Mouse (Mus musculus): Measurements from ENCODE around the gene Pltp. TPM values are rescaled to one million over a fixed set of nuclear protein-coding genes. Genes with fewer than 3 reads are reported as not detected.
A peak's percentile ranks its signal among the peaks of the same experiment; 100 is the strongest.

Pltp gene
- polyA plus RNA-seq, 1 experiment, result 55.9 TPM

DNA sequence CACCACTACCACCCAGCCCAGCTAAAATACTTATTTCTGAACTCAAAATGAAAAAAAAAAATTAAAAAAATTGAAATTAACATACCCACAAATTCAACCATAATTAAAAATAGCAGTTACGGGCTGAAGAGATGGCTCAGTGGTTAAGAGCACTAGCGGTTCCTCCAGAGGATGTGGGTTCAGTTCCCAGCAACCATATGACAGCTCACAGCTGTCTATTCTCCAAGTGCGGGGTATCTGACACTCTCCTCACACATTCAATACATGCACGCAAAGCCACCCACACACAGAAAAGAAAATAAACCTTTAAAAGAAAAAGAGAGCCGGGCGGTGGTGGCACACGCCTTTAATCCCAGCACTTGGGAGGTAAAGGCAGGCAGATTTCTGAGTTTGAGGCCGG lies 7.5 kb downstream of the Pltp start:
- Histone ChIP-seq H3K36me3 (ENCODE audit: control insufficient read depth, insufficient read depth, low read length, poor library complexity, severe bottlenecking) (peaks cover 28% of the 10 kb centered on the region), H3K27ac (ENCODE audit: insufficient read depth, low read length) (no peak overlapping the region), H3K4me1 (ENCODE audit: control insufficient read depth, insufficient read depth, low read length) (no peaks in the 10 kb centered on the region), H3K9me3 (replicated peaks; ENCODE audit: control insufficient read depth, insufficient read depth, low read length, poor library complexity, severe bottlenecking) (no peaks in the 10 kb centered on the region), H3K27me3 (ENCODE audit: control insufficient read depth, insufficient read depth, low read length, poor library complexity, severe bottlenecking) (no peaks in the 10 kb centered on the region), H3K4me3 (ENCODE audit: low read depth, low read length) (no peak overlapping the region), H3K9ac (ENCODE audit: low read depth, poor library complexity, severe bottlenecking) (no peak overlapping the region)
- no peak for TF ChIP-seq POLR2A (IDR thresholded peaks at IDR 0.05; ENCODE audit: insufficient read depth, low read length)
- TF ChIP-seq EP300 (IDR thresholded peaks at IDR 0.05; ENCODE audit: insufficient read depth, low read depth, low read length), result no peak
- no peak for TF ChIP-seq CTCF (IDR thresholded peaks at IDR 0.05; ENCODE audit: low read depth, low read length)

DNA sequence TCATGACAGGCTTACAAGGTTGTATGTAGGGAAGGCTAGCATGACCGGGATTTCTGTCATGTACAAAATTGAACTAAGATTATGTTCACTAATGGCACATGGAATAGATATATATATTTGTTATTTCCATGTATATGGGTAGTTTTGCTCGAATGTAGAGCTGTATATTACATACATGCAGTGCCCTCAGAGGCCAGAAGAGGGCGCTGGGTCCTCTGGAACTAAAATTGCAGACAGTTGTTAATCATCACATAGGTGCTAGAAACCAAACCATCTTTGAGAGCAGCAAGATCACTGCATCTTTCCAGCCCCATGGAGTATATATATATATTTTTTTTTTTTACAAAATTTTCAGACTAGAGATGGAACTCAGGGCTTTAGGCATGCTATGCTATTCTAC lies 11.7 kb downstream of the Pltp start:
- TF ChIP-seq POLR2A (IDR thresholded peaks at IDR 0.05; ENCODE audit: insufficient read depth, low read length) (no peak), CTCF (IDR thresholded peaks at IDR 0.05; ENCODE audit: low read depth, low read length) (peak; percentile 46)
- H3K27ac ChIP-seq (ENCODE audit: insufficient read depth, low read length), result no peak overlapping the region
- H3K4me3 ChIP-seq (ENCODE audit: low read depth, low read length), result no peak overlapping the region
- peaks cover 5% of the 10 kb centered on the region for H3K36me3 ChIP-seq (ENCODE audit: control insufficient read depth, insufficient read depth, low read length, poor library complexity, severe bottlenecking)
- no peaks in the 10 kb centered on the region for H3K27me3 ChIP-seq (ENCODE audit: control insufficient read depth, insufficient read depth, low read length, poor library complexity, severe bottlenecking)
- no peak overlapping the region for H3K9ac ChIP-seq (ENCODE audit: low read depth, poor library complexity, severe bottlenecking)
- no peaks in the 10 kb centered on the region for H3K9me3 ChIP-seq (replicated peaks; ENCODE audit: control insufficient read depth, insufficient read depth, low read length, poor library complexity, severe bottlenecking)
- no peaks in the 10 kb centered on the region for H3K4me1 ChIP-seq (ENCODE audit: control insufficient read depth, insufficient read depth, low read length)

DNA sequence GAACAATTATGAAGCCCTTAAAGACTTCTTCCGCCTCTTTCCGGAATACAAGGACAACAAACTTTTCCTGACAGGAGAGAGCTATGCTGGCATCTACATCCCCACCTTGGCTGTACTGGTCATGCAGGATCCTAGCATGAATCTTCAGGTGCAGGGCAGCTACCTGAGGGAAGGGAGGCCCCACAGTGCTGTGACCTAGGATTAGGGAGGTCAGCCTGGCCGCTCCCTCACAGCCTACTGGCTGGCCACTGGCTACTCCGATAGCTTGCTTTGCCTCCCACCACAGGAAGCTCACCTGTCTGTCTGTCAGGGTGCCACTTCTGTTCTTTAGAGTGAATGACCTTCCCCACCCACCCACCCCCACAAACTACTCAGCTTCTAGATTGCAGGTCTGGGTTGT lies 22.3 kb downstream of the Pltp start:
- Histone ChIP-seq H3K9me3 (replicated peaks; ENCODE audit: control insufficient read depth, insufficient read depth, low read length, poor library complexity, severe bottlenecking) (no peaks in the 10 kb centered on the region), H3K27ac (ENCODE audit: insufficient read depth, low read length) (no peak overlapping the region), H3K36me3 (ENCODE audit: control insufficient read depth, insufficient read depth, low read length, poor library complexity, severe bottlenecking) (peaks cover 26% of the 10 kb centered on the region), H3K4me1 (ENCODE audit: control insufficient read depth, insufficient read depth, low read length) (no peaks in the 10 kb centered on the region), H3K4me3 (ENCODE audit: low read depth, low read length) (peak overlapping the region; percentile 23; the same call in 1 of the 2 replicates), H3K9ac (ENCODE audit: low read depth, poor library complexity, severe bottlenecking) (no peak overlapping the region), H3K27me3 (ENCODE audit: control insufficient read depth, insufficient read depth, low read length, poor library complexity, severe bottlenecking) (no peaks in the 10 kb centered on the region)
- no peak for TF ChIP-seq EP300 (IDR thresholded peaks at IDR 0.05; ENCODE audit: insufficient read depth, low read depth, low read length)
- no peak for TF ChIP-seq CTCF (IDR thresholded peaks at IDR 0.05; ENCODE audit: low read depth, low read length)
- no peak for TF ChIP-seq POLR2A (IDR thresholded peaks at IDR 0.05; ENCODE audit: insufficient read depth, low read length)

DNA sequence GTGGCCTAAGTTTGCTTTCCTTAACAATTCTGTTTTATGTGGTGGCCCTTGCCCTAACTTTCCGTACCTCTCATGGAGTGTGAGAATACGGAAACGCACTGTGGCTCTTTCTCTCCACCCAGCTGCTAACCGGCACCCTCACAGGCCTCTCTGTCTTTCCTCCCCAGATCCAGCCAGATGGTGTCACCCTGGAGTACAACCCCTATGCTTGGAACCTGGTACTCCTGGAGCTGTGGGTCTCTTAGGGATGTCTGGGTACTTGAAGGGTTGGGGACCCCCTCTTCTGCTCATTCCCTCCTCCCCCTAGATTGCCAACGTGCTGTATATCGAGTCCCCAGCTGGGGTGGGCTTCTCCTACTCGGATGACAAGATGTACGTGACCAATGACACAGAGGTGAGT lies 23.0 kb downstream of the Pltp start:
- Histone ChIP-seq H3K4me3 (ENCODE audit: low read depth, low read length) (peak overlapping the region; percentile 84), H3K36me3 (ENCODE audit: control insufficient read depth, insufficient read depth, low read length, poor library complexity, severe bottlenecking) (peaks cover 23% of the 10 kb centered on the region), H3K27me3 (ENCODE audit: control insufficient read depth, insufficient read depth, low read length, poor library complexity, severe bottlenecking) (no peaks in the 10 kb centered on the region), H3K27ac (ENCODE audit: insufficient read depth, low read length) (no peak overlapping the region), H3K4me1 (ENCODE audit: control insufficient read depth, insufficient read depth, low read length) (no peaks in the 10 kb centered on the region), H3K9me3 (replicated peaks; ENCODE audit: control insufficient read depth, insufficient read depth, low read length, poor library complexity, severe bottlenecking) (no peaks in the 10 kb centered on the region), H3K9ac (ENCODE audit: low read depth, poor library complexity, severe bottlenecking) (peak overlapping the region; percentile 78)
- no peak for TF ChIP-seq CTCF (IDR thresholded peaks at IDR 0.05; ENCODE audit: low read depth, low read length)

DNA sequence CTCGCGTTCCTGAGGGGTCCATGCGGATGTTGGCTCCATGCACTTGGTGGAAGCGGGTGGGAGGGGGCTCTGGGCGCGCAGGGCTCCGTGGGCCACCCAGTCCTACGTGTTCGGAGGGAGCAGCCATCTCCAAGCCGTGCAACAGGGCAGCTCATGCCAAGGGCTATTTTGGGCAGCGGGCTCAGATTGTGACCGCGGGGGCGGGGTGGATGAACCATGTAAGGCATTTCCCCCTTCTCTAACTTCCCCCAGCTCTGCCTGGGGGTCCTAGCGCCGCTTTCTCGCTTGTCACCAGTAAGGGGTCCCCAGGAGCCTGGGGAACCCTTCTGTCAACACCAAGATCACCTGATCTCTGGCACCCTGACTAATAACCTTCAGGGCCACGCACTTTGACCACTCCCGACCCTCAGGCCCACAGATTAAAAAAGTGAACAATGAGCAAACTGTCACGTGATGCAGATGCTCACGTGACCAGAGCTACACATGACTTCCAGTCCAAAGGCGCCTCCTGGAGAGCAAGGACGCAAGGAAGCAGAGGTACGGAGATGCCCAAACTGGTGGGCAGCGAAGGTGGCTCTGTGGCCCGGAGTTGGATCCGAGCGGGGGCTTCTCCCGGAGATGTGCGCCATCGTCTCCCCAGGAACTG lies 24.1 kb downstream of the Pltp start, which contains the start of gene Neurl2:
TSS of gene Neurl2 (minus strand) at position 143 of the 646 bp plus-strand sequence.
- TF ChIP-seq POLR2A (IDR thresholded peaks at IDR 0.05; ENCODE audit: insufficient read depth, low read length) (no peak), EP300 (IDR thresholded peaks at IDR 0.05; ENCODE audit: insufficient read depth, low read depth, low read length) (peak; percentile 84)
- H3K27ac ChIP-seq (ENCODE audit: insufficient read depth, low read length), result 0 out of 2 replicates have a peak within 1 kb of the TSS, but pooled peaks have one; percentile 12
- no peaks in the 10 kb centered on the region for H3K9me3 ChIP-seq (replicated peaks; ENCODE audit: control insufficient read depth, insufficient read depth, low read length, poor library complexity, severe bottlenecking)
- peaks cover 14% of the 10 kb centered on the region for H3K36me3 ChIP-seq (ENCODE audit: control insufficient read depth, insufficient read depth, low read length, poor library complexity, severe bottlenecking)
- H3K9ac ChIP-seq (ENCODE audit: low read depth, poor library complexity, severe bottlenecking), result peak within 1 kb of the TSS; percentile 78
- H3K27me3 ChIP-seq (ENCODE audit: control insufficient read depth, insufficient read depth, low read length, poor library complexity, severe bottlenecking), result no peaks in the 10 kb centered on the region
- H3K4me3 ChIP-seq (ENCODE audit: low read depth, low read length), result peak within 1 kb of the TSS; percentile 84
- no peaks in the 10 kb centered on the region for H3K4me1 ChIP-seq (ENCODE audit: control insufficient read depth, insufficient read depth, low read length)

DNA sequence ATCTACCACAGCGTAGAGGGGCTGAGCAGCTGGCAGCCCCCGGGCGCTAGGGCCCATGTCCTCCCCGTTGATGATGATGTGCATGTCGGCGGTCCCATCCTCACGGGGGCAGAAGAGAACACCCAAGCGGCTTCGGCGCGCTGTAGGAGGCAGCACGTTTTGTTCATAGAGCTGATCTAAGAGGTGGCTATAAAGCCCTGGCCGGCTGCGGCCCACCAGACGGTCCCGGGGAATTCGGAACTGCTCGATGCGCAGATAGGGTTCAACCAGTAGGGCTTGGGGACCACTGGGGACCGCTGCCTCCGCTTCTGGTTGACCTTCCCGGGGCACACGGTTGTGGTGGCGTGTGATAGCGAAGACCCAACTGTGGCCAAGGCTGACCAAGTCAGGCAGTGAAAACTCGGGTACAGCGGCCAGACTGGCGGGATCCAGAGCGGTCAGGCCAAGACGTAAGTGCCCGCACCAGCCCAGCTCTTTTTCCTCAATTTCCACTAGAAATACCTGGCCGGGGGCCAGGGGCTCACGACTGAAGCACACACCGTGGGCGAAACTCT lies 24.7 kb downstream of the Pltp start, which contains the start of gene Ctsa:
TSS of gene Ctsa (plus strand) at position 126 of the 554 bp plus-strand sequence.
- no peaks in the 10 kb centered on the region for H3K4me1 ChIP-seq (ENCODE audit: control insufficient read depth, insufficient read depth, low read length)

More for the DNA sequence above, 24.7 kb downstream of the Pltp start, which contains the start of gene Ctsa:
- peaks cover 12% of the 10 kb centered on the region for H3K36me3 ChIP-seq (ENCODE audit: control insufficient read depth, insufficient read depth, low read length, poor library complexity, severe bottlenecking)
- peak within 1 kb of the TSS; percentile 84 for H3K4me3 ChIP-seq (ENCODE audit: low read depth, low read length)
- no peaks in the 10 kb centered on the region for H3K9me3 ChIP-seq (replicated peaks; ENCODE audit: control insufficient read depth, insufficient read depth, low read length, poor library complexity, severe bottlenecking)
- no peak for TF ChIP-seq POLR2A (IDR thresholded peaks at IDR 0.05; ENCODE audit: insufficient read depth, low read length)
- peak; percentile 40 for TF ChIP-seq CTCF (IDR thresholded peaks at IDR 0.05; ENCODE audit: low read depth, low read length)
- TF ChIP-seq EP300 (IDR thresholded peaks at IDR 0.05; ENCODE audit: insufficient read depth, low read depth, low read length), result 0 out of 2 replicates have a peak, but pooled peaks have one; percentile 58
- 0 out of 2 replicates have a peak within 1 kb of the TSS, but pooled peaks have one; percentile 12 for H3K27ac ChIP-seq (ENCODE audit: insufficient read depth, low read length)
- H3K27me3 ChIP-seq (ENCODE audit: control insufficient read depth, insufficient read depth, low read length, poor library complexity, severe bottlenecking), result no peaks in the 10 kb centered on the region
- peak within 1 kb of the TSS; percentile 78 for H3K9ac ChIP-seq (ENCODE audit: low read depth, poor library complexity, severe bottlenecking)

Data from ES-Bruce4 (cell line).